Mouse (Mus musculus) stomach, postnatal 0 days (tissue): ENCODE results near the gene Arrb2. TPM values are rescaled to one million over a fixed set of nuclear protein-coding genes. Genes with fewer than 3 reads are reported as not detected.

Experiments
- ATAC-seq: fragments of 200-750 bp; cut with Nextera tagmentation; 2 replicates; pipeline ENCODE4 v1.8.0; 2017; ENCODE audit not compliant: low FRiP score, low TSS enrichment
- DNase-seq: peaks from one replicate; pipeline ENCODE4 v3.0.0-alpha.2; 2016; ENCODE audit warnings: low spot score
- H3K27ac ChIP-seq: fragments of 300-500 bp; sonication (generic); replicated peaks from 2 replicates; pipeline ENCODE4 v1.5.1; 2014; ENCODE audit warnings: mild to moderate bottlenecking, control low read depth
- H3K27me3 ChIP-seq: fragments of 300-500 bp; sonication (generic); 2 replicates; pipeline ENCODE4 v1.6.1; 2014; ENCODE audit warnings: low read length; ENCODE audit not compliant: control insufficient read depth, insufficient read depth
- H3K36me3 ChIP-seq: fragments of 300-500 bp; sonication (generic); 2 replicates; pipeline ENCODE4 v1.6.1; 2014; ENCODE audit warnings: low read length, mixed read lengths; ENCODE audit not compliant: control insufficient read depth, insufficient read depth
- H3K4me1 ChIP-seq: fragments of 300-500 bp; sonication (generic); replicated peaks from 2 replicates; pipeline ENCODE4 v1.6.1; 2014; ENCODE audit warnings: antibody characterized with exemption; ENCODE audit not compliant: control insufficient read depth, insufficient read depth
- H3K4me2 ChIP-seq: fragments of 300-500 bp; sonication (generic); replicated peaks from 2 replicates; pipeline ENCODE4 v1.6.1; 2014; ENCODE audit warnings: low read depth, mild to moderate bottlenecking, control low read depth, moderate library complexity
- H3K4me3 ChIP-seq: fragments of 300-500 bp; sonication (generic); 2 replicates; pipeline ENCODE4 v1.5.1; 2014; ENCODE audit warnings: low read depth, low read length, control low read depth
- H3K9ac ChIP-seq: fragments of 300-500 bp; sonication (generic); 2 replicates; pipeline ENCODE4 v1.6.1; 2014; ENCODE audit warnings: mild to moderate bottlenecking, low read length, control low read depth, mixed read lengths
- H3K9me3 ChIP-seq: fragments of 300-500 bp; sonication (generic); 2 replicates; pipeline ENCODE4 v1.6.1; 2016; ENCODE audit warnings: low read length; ENCODE audit not compliant: control insufficient read depth
- CTCF ChIP-seq: IDR thresholded peaks from 2 replicates; pipeline ENCODE4 v1.5.1; 2016; ENCODE audit warnings: antibody characterized with exemption, low read depth, mild to moderate bottlenecking, moderate library complexity
- EP300 ChIP-seq: optimal IDR thresholded peaks from 2 replicates; pipeline ENCODE3; 2016; ENCODE audit warnings: antibody characterized with exemption
- WGBS: fragments of 180-500 bp; shearing (Covaris S2); extraction: QIAGEN DNeasy Blood & Tissue Kit; methylation state at CpG from one replicate; pipeline ENCODE4 v1.1.7; 2014; 5-methylcytosine and 5-hydroxymethylcytosine counted together
- polyA plus RNA-seq: library from polyadenylated mRNA; unstranded; fragments of >200 nt; fragmentation: Nextera tagmentation; extraction: Ambion mirVana; gene quantifications from 2 replicates; pipeline ENCODE4 v1.2.1, GENCODE M21; 2015

Arrb2 gene
- polyA plus RNA-seq = 9.0 and 9.5 TPM in 2 replicates

DNA sequence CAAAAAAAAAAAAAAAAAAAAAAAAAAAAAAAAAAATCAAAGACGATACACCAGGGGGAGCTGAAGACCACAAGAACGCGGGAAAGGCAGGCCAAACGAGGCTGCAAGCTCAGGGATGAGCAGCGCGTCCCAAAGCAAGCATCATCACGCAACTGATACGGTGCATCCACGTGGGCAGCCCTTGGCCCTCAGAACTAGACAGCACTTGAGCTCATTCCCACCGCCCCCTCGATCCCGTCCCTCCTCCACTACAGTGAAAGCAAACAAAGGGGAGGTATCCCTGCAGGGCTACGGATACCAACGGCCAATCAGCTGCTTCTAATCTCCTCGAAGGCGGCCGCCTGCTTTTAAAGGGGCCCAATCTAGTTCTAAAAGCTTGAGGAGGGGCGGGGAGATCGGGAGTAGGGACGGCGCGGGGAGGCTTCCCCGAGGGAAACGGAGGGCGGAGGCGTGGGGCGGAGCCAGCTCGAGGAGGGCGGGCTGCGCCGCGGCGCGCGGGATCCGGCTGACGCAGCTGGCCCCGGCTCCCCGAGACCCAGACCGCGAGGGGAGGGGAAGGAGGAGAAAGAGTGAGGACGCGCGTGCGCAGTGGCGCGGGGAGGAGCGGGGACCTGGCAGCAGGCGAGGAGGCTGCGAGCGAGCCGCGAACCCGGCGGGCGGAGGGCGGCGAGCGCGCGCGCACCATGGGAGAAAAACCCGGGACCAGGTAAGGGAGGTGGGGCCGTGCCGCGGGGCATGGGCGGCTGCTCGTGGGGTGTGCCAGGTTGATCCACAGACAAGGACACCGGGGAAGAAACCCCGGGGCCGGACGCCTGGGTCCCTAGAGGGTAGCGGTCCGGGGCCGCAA lies at the start of gene Arrb2:
TSS of gene Arrb2 (plus strand) at position 588 of the 847 bp plus-strand sequence.
- Histone ChIP-seq H3K9me3 (no peaks in the 10 kb centered on the region), H3K4me1 (no peaks in the 10 kb centered on the region), H3K27me3 (no peaks in the 10 kb centered on the region), H3K4me2 (peak within 1 kb of the TSS; percentile 91), H3K4me3 (peak within 1 kb of the TSS; percentile 69), H3K9ac (peak within 1 kb of the TSS; percentile 79), H3K27ac (peak within 1 kb of the TSS; percentile 73), H3K36me3 (no peaks in the 10 kb centered on the region)
- under 1% methylated on average over 70 of the region's 75 CpGs for WGBS
- ATAC-seq = peak; percentile 94
- TF ChIP-seq CTCF (peak; percentile 79), EP300 (no peak)
- DNase-seq = peak; percentile 99

DNA sequence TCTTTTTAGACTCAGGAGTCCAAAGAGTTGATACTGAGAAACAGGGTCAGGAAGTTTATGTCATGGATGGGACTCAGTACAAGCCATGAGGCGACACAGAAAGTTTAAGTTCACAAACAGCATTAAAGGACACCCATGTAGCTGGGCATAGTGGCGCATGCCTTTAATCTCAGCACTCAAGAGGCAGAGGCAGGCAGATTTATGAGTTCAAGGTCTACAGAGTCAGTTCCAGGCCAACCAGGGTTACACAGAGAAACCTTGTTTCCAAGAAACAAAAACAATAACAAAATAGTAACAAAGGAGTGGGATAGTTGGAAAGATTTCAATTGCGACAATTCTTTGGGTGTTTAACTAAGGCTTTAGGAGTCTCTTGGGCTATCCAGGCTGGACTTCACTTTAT lies 48.3 kb upstream of the Arrb2 start:
- Histone ChIP-seq H3K4me2 (no peak overlapping the region), H3K9ac (no peak overlapping the region), H3K36me3 (no peaks in the 10 kb centered on the region), H3K27ac (no peak overlapping the region), H3K4me1 (no peaks in the 10 kb centered on the region), H3K9me3 (no peaks in the 10 kb centered on the region), H3K4me3 (no peak overlapping the region), H3K27me3 (no peaks in the 10 kb centered on the region)
- 80% methylated on average over 3 of the region's 3 CpGs for WGBS
- DNase-seq (no peak), ATAC-seq (no peak)
- TF ChIP-seq EP300 (no peak), CTCF (no peak)

DNA sequence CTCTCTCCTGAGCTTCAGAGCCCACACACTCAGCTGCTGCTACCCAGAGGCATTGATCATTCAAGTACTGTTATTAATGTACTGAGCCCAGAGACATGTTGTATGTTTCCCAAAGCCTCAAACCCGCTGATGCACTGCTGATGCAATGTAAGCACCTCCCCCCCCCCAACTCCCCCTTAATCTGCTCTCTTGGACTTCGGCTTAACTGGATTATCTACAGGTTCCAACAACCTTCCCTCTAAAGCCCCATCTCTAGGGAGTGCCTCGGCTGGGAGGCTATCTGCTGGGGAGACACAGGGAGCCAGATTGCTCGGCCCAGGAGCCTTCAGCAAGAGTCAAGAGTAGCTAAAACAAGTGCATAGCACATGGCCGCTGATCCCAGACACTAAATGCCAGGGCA lies 45.0 kb upstream of the Arrb2 start:
- Histone ChIP-seq H3K27me3 (no peaks in the 10 kb centered on the region), H3K36me3 (peaks cover 2% of the 10 kb centered on the region; the same call in 1 of the 2 replicates), H3K9me3 (no peaks in the 10 kb centered on the region), H3K27ac (no peak overlapping the region), H3K4me1 (no peaks in the 10 kb centered on the region), H3K9ac (no peak overlapping the region), H3K4me3 (no peak overlapping the region), H3K4me2 (no peak overlapping the region)
- TF ChIP-seq EP300 (no peak), CTCF (no peak)
- no peak for DNase-seq
- WGBS = 74% methylated on average over 5 of the region's 5 CpGs
- ATAC-seq = 0 out of 2 replicates have a peak, but pooled peaks have one; percentile 32

DNA sequence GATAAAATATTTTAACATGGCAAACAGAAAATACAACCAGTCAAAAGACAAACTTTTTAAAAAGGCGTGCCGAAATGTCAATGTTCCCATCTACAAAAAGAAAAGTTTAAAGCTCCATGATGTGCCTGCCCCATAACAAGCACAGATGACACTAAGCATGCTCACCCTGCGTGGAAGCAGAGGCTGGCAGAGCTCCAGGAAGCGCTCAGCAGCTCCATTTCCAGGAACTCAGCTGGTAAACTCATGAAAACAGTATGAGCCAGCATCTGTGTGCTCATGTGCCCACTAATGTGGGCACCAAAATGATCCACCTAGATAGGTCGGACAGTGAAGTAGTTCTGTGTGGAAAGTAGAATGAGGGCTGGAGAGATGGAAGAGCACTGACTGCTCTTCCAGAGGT lies 43.0 kb upstream of the Arrb2 start:
- H3K9ac ChIP-seq = no peak overlapping the region
- H3K4me1 ChIP-seq = no peaks in the 10 kb centered on the region
- H3K27me3 ChIP-seq = no peaks in the 10 kb centered on the region
- no peaks in the 10 kb centered on the region for H3K9me3 ChIP-seq
- no peak overlapping the region for H3K4me3 ChIP-seq
- ATAC-seq (no peak), DNase-seq (no peak)
- no peak overlapping the region for H3K27ac ChIP-seq
- no peak overlapping the region for H3K4me2 ChIP-seq
- H3K36me3 ChIP-seq = peaks cover 5% of the 10 kb centered on the region; the same call in 1 of the 2 replicates
- no peak for TF ChIP-seq EP300
- TF ChIP-seq CTCF = no peak
- 70% methylated on average over 5 of the region's 5 CpGs for WGBS

DNA sequence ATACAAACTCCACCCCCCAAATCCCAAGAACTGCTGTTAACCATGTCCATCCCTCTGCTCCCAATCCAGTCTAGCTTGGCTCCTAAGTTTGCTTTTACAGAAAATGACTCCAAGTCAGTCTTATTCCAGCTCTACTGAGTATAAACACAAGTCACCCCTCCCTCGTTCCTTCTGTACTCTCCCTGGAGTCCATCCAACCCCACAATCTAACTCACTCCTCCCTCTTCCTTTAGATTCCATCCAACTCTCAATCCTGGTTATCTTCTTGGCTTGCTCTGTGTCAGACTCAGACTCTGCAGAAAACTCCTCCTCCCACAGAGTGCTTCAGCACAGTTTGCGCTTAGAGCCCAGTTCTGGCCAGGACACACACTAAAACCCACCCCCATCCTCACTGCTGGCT lies 28.8 kb upstream of the Arrb2 start:
- Histone ChIP-seq H3K9me3 (no peaks in the 10 kb centered on the region), H3K4me2 (no peak overlapping the region), H3K27ac (peak overlapping the region; percentile 1; the same call in 1 of the 2 replicates), H3K4me3 (no peak overlapping the region), H3K36me3 (peaks cover 5% of the 10 kb centered on the region), H3K27me3 (no peaks in the 10 kb centered on the region), H3K4me1 (no peaks in the 10 kb centered on the region), H3K9ac (no peak overlapping the region)
- 41% methylated on average over 2 of the region's 2 CpGs for WGBS
- ATAC-seq (peak; percentile 64; the same call in 1 of the 2 replicates), DNase-seq (no peak)
- TF ChIP-seq EP300 = no peak
